Mouse (Mus musculus): ENCODE data around the gene Rad51b.

DNA sequence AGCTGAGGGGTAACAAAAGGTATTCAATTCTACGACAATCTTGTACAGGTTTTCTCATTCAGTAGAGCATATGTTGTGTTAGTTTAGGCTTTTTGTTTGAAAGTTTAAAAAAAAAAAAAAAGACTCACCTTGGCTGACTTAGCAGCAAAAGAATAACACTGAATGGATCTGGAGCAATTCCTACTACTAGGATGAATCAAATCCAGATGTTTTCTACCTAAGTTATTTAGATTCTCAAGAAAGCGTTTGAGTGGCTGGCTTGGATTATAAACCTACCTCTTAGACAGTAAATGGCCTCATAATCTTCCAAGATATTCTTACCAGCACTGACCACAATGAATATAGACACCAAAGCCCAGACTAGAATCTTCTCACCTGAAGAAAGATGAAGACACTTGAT is 300.7 kb downstream of the Rad51b start:
- TF ChIP-seq POLR2A (IDR thresholded peaks at IDR 0.05; ENCODE audit: borderline replicate concordance, extremely low read depth, low read depth, low read length) (no peak), CTCF (IDR thresholded peaks at IDR 0.05; ENCODE audit: insufficient read depth, low read length) (no peak)
